In genomic region chr7:68320078-68320810, GRCm38 (mm10) we compare ENCODE assay signal across 12 mouse cellular contexts. TPM values are rescaled to one million over a fixed set of nuclear protein-coding genes. Genes with fewer than 3 reads are reported as not detected.
DNase-seq lines count a peak whose midpoint lies in the region; ATAC-seq lines count a peak whose summit lies in the region.
"Had no signal": no experiment of that assay in that cellular context is flagged by ENCODE, and none has a peak within 500 bp of the region (broad histone marks: within the 10 kb centered on the region; RNA-seq: fewer than 3 reads in every experiment).

No protein-coding gene starts in this region.

- no peak overlapping the region for H3K27ac ChIP-seq in heart, embryonic 15.5 days
- H3K27ac ChIP-seq: neural tube, embryonic 12.5 days had no signal

- no peak overlapping the region for H3K4me3 ChIP-seq in heart, embryonic 15.5 days
- H3K4me3 ChIP-seq: neural tube, embryonic 12.5 days had no signal

- no peak overlapping the region for H3K9ac ChIP-seq in heart, embryonic 15.5 days
- H3K9ac ChIP-seq: neural tube, embryonic 12.5 days had no signal

- H3K4me2 ChIP-seq in heart, embryonic 15.5 days, result 0 out of 2 replicates have a peak overlapping the region, but pooled peaks have one; percentile 11
- H3K4me2 ChIP-seq: neural tube, embryonic 12.5 days had no signal

- no peaks in the 10 kb centered on the region for H3K36me3 ChIP-seq in heart, embryonic 15.5 days
- H3K36me3 ChIP-seq: neural tube, embryonic 12.5 days had no signal

- 51% methylated on average over 14 of the region's 14 CpGs for WGBS in heart, embryonic 15.5 days

- H3K4me1 ChIP-seq in heart, embryonic 15.5 days (replicated peaks), result peaks cover 7% of the 10 kb centered on the region; the same call in 1 of the 2 replicates
- H3K4me1 ChIP-seq: neural tube, embryonic 12.5 days had no signal

- peak; percentile 36; the same call in 1 of the 2 replicates for ATAC-seq in heart, embryonic 15.5 days (replicated peaks; ENCODE audit: insufficient number of reproducible peaks, insufficient read depth, low FRiP score, low read depth)

- DNase-seq in urinary bladder, postnatal 14 days (ENCODE audit: low spot score), result peak; percentile 35
- DNase-seq in urinary bladder, postnatal 10 days (ENCODE audit: low spot score), result no peak
- DNase-seq in kidney, postnatal 4 days, result peak; percentile 43 to 62
- DNase-seq in thymus, postnatal 36 days, result no peak
- no peak for DNase-seq in cerebellum, postnatal 4 days (ENCODE audit: low spot score in 2 of 2)
- no peak for DNase-seq in left cerebral cortex, adult 11 months (ENCODE audit: low spot score)
- no peak for DNase-seq in thymus, postnatal 0 days (ENCODE audit: low spot score)
- DNase-seq: cerebellum, adult 18-20 months; liver had no signal

- H3K9me3 ChIP-seq in heart, embryonic 15.5 days (replicated peaks), result no peaks in the 10 kb centered on the region
- H3K9me3 ChIP-seq: neural tube, embryonic 12.5 days had no signal

- H3K27me3 ChIP-seq in heart, embryonic 15.5 days, result no peaks in the 10 kb centered on the region
- H3K27me3 ChIP-seq: neural tube, embryonic 12.5 days had no signal

RNA-seq across cellular contexts. Expression of gene Fam169b, which starts 46.6 kb away (rescaled TPM):
- polyA plus RNA-seq in heart, embryonic 15.5 days (2015; fragmentation: Nextera tagmentation; extraction: Ambion mirVana), result 1.0 and 10.5 TPM in 2 replicates
- polyA plus RNA-seq in thymus, postnatal 0 days (2015; fragmentation: Nextera tagmentation; extraction: Ambion mirVana), result 40.0 and 43.5 TPM in 2 replicates

RNA-seq across cellular contexts. Expression of gene Pgpep1l, which starts 56.2 kb away (rescaled TPM):
- 0.25 and 0.44 TPM in 2 replicates for polyA plus RNA-seq in heart, embryonic 15.5 days (2015; fragmentation: Nextera tagmentation; extraction: Ambion mirVana)
- polyA plus RNA-seq in thymus, postnatal 0 days (2015; fragmentation: Nextera tagmentation; extraction: Ambion mirVana), result 0.57 and 0.68 TPM in 2 replicates
- polyA plus RNA-seq: gonadal fat pad, adult 2 months; neural tube, embryonic 12.5 days had no signal

Comparison
In these comparisons a context has a peak if more than half of its experiments do, and no peak if none do; other contexts are left out.
1. DNase-seq: peak in urinary bladder, postnatal 14 days (single experiment) and kidney, postnatal 4 days (2 of 2); none in urinary bladder, postnatal 10 days (single experiment), thymus, postnatal 36 days (0 of 2), cerebellum, postnatal 4 days (0 of 2), left cerebral cortex, adult 11 months (single experiment) and thymus, postnatal 0 days (single experiment).